Mouse (Mus musculus) liver, postnatal 0 days (tissue): ENCODE measurements at regions not wholly inside any gene's neighbourhood (a gene's known extent, or its start where the extent isn't known, plus 50 kb on each side); places are given as distances from the start of the nearest gene placed in this dataset.

Experiments
- ATAC-seq: fragments of 200-750 bp; cut with Nextera tagmentation; 2 replicates; pipeline ENCODE4 v1.8.0; 2017; ENCODE audit warnings: mild to moderate bottlenecking, moderate library complexity
- DNase-seq: peaks from one replicate; pipeline ENCODE4 v3.0.0-alpha.2; 2016
- H3K27ac ChIP-seq: fragments of 300-500 bp; sonication (generic); 2 replicates; pipeline ENCODE4 v1.5.1; 2014; ENCODE audit warnings: antibody characterized with exemption, moderate library complexity, mild to moderate bottlenecking, low read depth
- H3K27me3 ChIP-seq: fragments of 300-500 bp; sonication (generic); 2 replicates; pipeline ENCODE4 v1.6.1; 2014; ENCODE audit warnings: low read length, control low read depth, mixed read lengths; ENCODE audit not compliant: insufficient read depth
- H3K36me3 ChIP-seq: fragments of 300-500 bp; sonication (generic); replicated peaks from 2 replicates; pipeline ENCODE4 v1.6.1; 2014; ENCODE audit warnings: mild to moderate bottlenecking, control low read depth, low read length, moderate library complexity, mixed read lengths; ENCODE audit not compliant: insufficient read depth
- H3K4me1 ChIP-seq: fragments of 300-500 bp; sonication (generic); 2 replicates; pipeline ENCODE4 v1.6.1; 2014; ENCODE audit warnings: antibody characterized with exemption, mild to moderate bottlenecking, control low read depth; ENCODE audit not compliant: insufficient read depth
- H3K4me2 ChIP-seq: fragments of 300-500 bp; sonication (generic); 2 replicates; pipeline ENCODE4 v1.6.1; 2014; ENCODE audit warnings: low read depth, mild to moderate bottlenecking, low read length, moderate library complexity, mixed read lengths
- H3K4me3 ChIP-seq: fragments of 300-500 bp; sonication (generic); 2 replicates; pipeline ENCODE4 v1.5.1; 2014; ENCODE audit warnings: low read depth, low read length
- H3K9ac ChIP-seq: fragments of 300-500 bp; sonication (generic); replicated peaks from 2 replicates; pipeline ENCODE4 v1.6.1; 2014; ENCODE audit warnings: mild to moderate bottlenecking, moderate library complexity
- H3K9me3 ChIP-seq: fragments of 300-500 bp; sonication (generic); 2 replicates; pipeline ENCODE4 v1.6.1; 2016; ENCODE audit warnings: mild to moderate bottlenecking, control low read depth, low read length, mixed read lengths
- CTCF ChIP-seq: sonication (generic); IDR thresholded peaks from 2 replicates; pipeline ENCODE4 v1.5.1; 2016; ENCODE audit warnings: antibody characterized with exemption, low read depth
- EP300 ChIP-seq: IDR thresholded peaks from 2 replicates; pipeline ENCODE4 v1.6.1; 2016; ENCODE audit warnings: antibody characterized with exemption, low read depth, mild to moderate bottlenecking
- WGBS: fragments of 180-500 bp; shearing (Covaris S2); extraction: QIAGEN DNeasy Blood & Tissue Kit; methylation state at CpG from one replicate; pipeline ENCODE4 v1.1.7; 2014; ENCODE audit not compliant: insufficient replicate concordance; 5-methylcytosine and 5-hydroxymethylcytosine counted together

DNA sequence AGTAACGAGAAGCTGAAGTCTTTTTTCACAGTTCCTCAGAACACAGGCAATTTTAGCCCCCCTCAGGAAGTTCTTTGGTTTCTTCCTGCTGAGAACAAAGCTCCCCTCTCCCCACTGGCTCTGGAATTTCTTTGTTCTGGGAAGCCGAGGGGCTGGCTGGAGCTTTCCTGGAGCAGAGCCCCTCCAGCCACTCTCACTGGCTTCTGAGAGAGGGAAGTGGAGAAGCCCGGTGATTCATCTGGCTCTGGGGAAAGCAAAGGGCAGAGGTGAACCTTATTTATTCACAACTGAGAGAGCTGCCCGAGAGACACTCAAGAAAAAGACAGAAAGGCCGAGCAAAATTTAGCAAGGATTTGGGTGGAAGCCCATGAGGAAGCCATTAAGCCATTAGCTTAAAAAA is 63.9 kb downstream of the Ddx3x start:
- Histone ChIP-seq H3K27ac (peak overlapping the region; percentile 24; the same call in 1 of the 2 replicates), H3K9me3 (no peaks in the 10 kb centered on the region), H3K4me2 (peak overlapping the region; percentile 29; the same call in 1 of the 2 replicates), H3K4me3 (no peak overlapping the region), H3K9ac (no peak overlapping the region), H3K4me1 (peaks cover 11% of the 10 kb centered on the region), H3K27me3 (no peaks in the 10 kb centered on the region), H3K36me3 (no peaks in the 10 kb centered on the region)
- ATAC-seq: no peak
- no peak for DNase-seq
- WGBS: 13% methylated on average over 5 of the region's 5 CpGs
- TF ChIP-seq EP300: no peak
- no peak for TF ChIP-seq CTCF

DNA sequence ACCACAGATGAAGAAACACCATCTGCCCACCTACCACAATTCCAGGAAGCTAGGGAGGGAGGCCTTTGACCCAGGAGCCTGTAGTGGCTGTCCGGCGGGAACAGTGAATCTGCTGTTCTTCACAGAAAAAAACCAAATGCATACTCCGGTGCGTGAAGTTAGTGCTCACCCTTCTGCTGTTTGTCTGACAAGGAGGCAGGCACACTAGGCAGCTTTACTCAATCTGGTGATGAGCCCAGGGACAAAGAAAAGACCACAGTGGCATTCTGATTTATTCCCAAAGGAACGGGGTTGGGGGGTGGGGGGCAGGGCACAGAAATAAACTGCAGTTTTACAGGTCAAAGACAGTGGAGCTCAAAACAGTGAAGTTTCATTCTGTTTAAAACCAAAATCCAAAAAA is 64.4 kb downstream of the Ddx3x start:
- H3K36me3 ChIP-seq: no peaks in the 10 kb centered on the region
- H3K27me3 ChIP-seq: no peaks in the 10 kb centered on the region
- TF ChIP-seq EP300 (no peak), CTCF (no peak)
- H3K9ac ChIP-seq: no peak overlapping the region
- H3K27ac ChIP-seq: no peak overlapping the region
- ATAC-seq (no peak), DNase-seq (no peak)
- no peaks in the 10 kb centered on the region for H3K9me3 ChIP-seq
- H3K4me2 ChIP-seq: peak overlapping the region; percentile 29; the same call in 1 of the 2 replicates
- peaks cover 11% of the 10 kb centered on the region for H3K4me1 ChIP-seq
- H3K4me3 ChIP-seq: no peak overlapping the region
- WGBS: 30% methylated on average over 5 of the region's 5 CpGs

DNA sequence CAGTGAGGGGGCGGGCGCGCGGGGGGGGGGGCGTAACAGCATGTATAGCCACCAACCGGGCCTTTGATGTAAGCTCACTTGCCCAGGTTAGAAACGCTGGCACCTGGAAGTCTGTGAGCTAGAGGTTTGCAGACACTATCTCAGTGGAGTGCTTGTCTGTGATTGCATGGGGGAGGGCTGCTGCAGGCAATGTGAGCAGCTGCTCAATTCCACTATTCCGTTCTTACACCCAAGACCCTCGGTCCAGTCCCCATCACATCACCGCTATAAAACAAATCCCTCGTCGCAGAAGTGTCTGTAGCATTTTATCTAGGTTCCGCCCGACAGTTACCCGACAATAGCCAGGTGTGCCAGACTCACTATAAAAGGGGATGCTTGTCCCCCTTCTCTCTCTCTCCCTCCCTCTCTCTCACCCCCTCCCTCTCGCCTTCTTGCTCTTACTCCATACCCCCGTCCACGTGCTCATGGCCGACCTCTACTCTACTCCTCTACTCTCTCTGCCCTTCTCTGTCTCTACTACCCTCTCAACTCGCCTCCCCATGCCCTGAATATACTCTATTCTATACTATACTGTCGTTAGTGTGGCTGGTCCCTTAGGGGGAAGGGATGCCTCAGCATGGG is 65.4 kb downstream of the Ddx3x start:
- no peak overlapping the region; the same call in 1 of the 2 replicates for H3K9ac ChIP-seq
- H3K4me1 ChIP-seq: peaks cover 11% of the 10 kb centered on the region
- WGBS: 23% methylated on average over 21 of the region's 21 CpGs
- peak overlapping the region; percentile 49 for H3K4me3 ChIP-seq
- H3K27ac ChIP-seq: peak overlapping the region; percentile 82
- peak; percentile 7; the same call in 1 of the 2 replicates for ATAC-seq
- TF ChIP-seq EP300: no peak
- TF ChIP-seq CTCF: no peak
- no peaks in the 10 kb centered on the region for H3K27me3 ChIP-seq
- peak overlapping the region; percentile 70 for H3K4me2 ChIP-seq
- peak; percentile 13 for DNase-seq
- H3K9me3 ChIP-seq: no peaks in the 10 kb centered on the region
- H3K36me3 ChIP-seq: no peaks in the 10 kb centered on the region

DNA sequence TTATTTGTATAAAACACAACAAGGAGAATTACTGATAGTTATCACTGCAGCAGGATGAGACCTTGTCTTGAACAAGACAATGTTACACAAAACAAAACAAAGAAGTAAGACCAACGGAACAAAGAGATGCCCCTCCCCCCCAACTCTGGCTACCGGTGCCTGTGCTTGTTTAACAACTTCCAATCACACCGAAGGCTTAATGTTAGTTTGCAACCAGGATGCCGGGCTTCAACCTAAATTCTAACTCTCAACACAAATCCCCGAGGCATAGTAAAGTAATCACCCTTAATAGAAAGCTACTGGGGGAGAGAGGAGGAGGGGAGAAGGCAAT is 65.9 kb downstream of the Ddx3x start:
- ATAC-seq: peak; percentile 15
- 3% methylated on average over 5 of the region's 5 CpGs for WGBS
- TF ChIP-seq EP300 (no peak), CTCF (no peak)

DNA sequence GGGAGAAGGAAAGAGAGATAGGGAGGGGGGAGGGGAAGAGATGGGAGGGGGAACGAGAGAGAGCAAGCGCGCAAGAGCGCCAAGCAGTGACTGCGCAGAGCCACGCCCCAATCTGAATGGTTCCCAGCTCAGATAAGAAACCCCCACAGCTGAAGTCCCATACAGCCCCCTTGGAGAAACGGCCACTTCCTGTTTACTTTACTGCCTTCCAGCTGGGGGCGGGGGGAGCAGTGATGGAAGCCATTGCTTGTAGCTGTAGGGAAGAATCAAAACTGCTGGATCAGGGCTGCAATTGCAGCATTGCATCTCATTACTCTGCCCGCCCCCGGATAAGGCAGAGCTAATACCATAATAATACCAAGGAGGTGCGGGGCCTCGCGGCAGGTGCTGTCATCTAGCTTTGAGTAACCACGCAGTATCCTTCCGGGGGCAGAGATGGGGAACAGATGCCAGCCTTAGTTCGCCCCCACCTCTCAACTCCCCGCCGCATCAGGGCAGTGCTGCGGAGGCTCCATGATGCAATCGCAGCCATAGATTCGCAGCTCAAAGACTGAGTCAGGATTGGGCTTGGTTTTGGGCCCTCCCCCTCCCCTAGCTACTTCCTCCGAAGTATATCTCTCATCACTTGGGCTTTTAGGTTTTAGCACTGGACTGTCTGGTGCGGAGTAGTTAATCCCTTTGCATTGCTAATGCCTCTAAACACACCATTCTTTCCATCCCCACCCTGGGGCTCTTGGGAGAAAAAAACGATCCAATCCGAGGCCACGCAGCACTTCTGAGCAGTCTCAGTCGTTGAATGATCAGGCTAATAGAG is 66.5 kb downstream of the Ddx3x start:
- DNase-seq (peak; percentile 64), ATAC-seq (peak; percentile 86)
- Histone ChIP-seq H3K4me1 (peaks cover 11% of the 10 kb centered on the region), H3K27me3 (no peaks in the 10 kb centered on the region), H3K4me3 (peak overlapping the region; percentile 49), H3K9ac (peak overlapping the region; percentile 41), H3K9me3 (no peaks in the 10 kb centered on the region), H3K27ac (peak overlapping the region; percentile 82), H3K4me2 (peak overlapping the region; percentile 70), H3K36me3 (no peaks in the 10 kb centered on the region)
- no peak for TF ChIP-seq EP300
- no peak for TF ChIP-seq CTCF
- 6% methylated on average over 25 of the region's 27 CpGs for WGBS

More for the DNA sequence above, 65.9 kb downstream of the Ddx3x start:
- DNase-seq: peak; percentile 41
- H3K27me3 ChIP-seq: no peaks in the 10 kb centered on the region
- peak overlapping the region; percentile 82 for H3K27ac ChIP-seq
- peak overlapping the region; percentile 70 for H3K4me2 ChIP-seq
- peak overlapping the region; percentile 49 for H3K4me3 ChIP-seq
- H3K36me3 ChIP-seq: no peaks in the 10 kb centered on the region
- no peaks in the 10 kb centered on the region for H3K9me3 ChIP-seq
- peak overlapping the region; percentile 41 for H3K9ac ChIP-seq
- peaks cover 11% of the 10 kb centered on the region for H3K4me1 ChIP-seq

DNA sequence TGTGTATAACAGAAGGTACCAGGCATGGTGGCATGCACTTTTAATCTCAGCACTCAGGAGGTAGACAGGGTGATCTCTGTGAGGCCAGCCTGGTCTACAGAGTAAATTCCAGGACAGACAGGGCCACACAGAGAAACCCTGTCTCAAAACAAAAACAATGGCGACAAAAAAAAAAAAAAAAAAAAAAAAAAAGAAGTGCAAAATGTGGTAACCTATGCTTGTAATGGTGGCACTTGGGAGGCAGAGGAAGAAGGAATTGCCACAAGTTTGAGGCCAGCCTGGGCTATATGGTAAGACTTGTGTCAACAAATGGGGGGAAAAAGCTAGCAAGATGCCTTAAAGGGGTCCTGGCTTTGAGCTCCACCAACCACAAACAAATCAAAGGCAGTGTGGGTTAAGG is 67.6 kb downstream of the Ddx3x start:
- WGBS: 55% methylated on average over 1 of the region's 1 CpGs
- no peak for ATAC-seq
- TF ChIP-seq EP300: no peak
- no peak for TF ChIP-seq CTCF
- no peaks in the 10 kb centered on the region for H3K9me3 ChIP-seq
- H3K4me2 ChIP-seq: no peak overlapping the region
- H3K9ac ChIP-seq: no peak overlapping the region
- H3K27me3 ChIP-seq: no peaks in the 10 kb centered on the region
- H3K36me3 ChIP-seq: no peaks in the 10 kb centered on the region
- H3K4me1 ChIP-seq: peaks cover 11% of the 10 kb centered on the region
- no peak for DNase-seq
- no peak overlapping the region for H3K4me3 ChIP-seq
- H3K27ac ChIP-seq: no peak overlapping the region
